Mouse (Mus musculus): ENCODE measurements around the gene Mobp. TPM values are rescaled to one million over a fixed set of nuclear protein-coding genes. Genes with fewer than 3 reads are reported as not detected.

Gene Mobp
- polyA plus RNA-seq, 1 experiment from 2014 or later, result not detected

GRCm38 (mm10) chr9:120131784-120132288 lies 17.7 kb upstream of the Mobp start:
- Histone ChIP-seq H3K27ac (ENCODE audit: low read depth) (no peak overlapping the region), H3K27me3 (replicated peaks; ENCODE audit: control insufficient read depth, insufficient read depth, low read length) (no peaks in the 10 kb centered on the region), H3K36me3 (ENCODE audit: control insufficient read depth, insufficient read depth, low read length) (peaks cover 43% of the 10 kb centered on the region), H3K4me3 (ENCODE audit: low read depth, low read length) (no peak overlapping the region), H3K4me1 (replicated peaks; ENCODE audit: control insufficient read depth, insufficient read depth, low read length) (peaks cover 12% of the 10 kb centered on the region; the same call in 1 of the 2 replicates), H3K4me2 (ENCODE audit: low read length) (no peak overlapping the region), H3K9me3 (ENCODE audit: control insufficient read depth, low read length) (no peaks in the 10 kb centered on the region), H3K9ac (ENCODE audit: low read length) (no peak overlapping the region)
- DNase-seq (ENCODE audit: low spot score), result no peak
- 89% methylated on average over 3 of the region's 3 CpGs for WGBS
- ATAC-seq (replicated peaks; ENCODE audit: low FRiP score, low TSS enrichment, low read depth), result no peak

GRCm38 (mm10) chr9:120132980-120133754 lies 16.3 kb upstream of the Mobp start:
- WGBS, result 42% methylated on average over 8 of the region's 8 CpGs
- Histone ChIP-seq H3K27me3 (replicated peaks; ENCODE audit: control insufficient read depth, insufficient read depth, low read length) (no peaks in the 10 kb centered on the region), H3K9me3 (ENCODE audit: control insufficient read depth, low read length) (no peaks in the 10 kb centered on the region), H3K27ac (ENCODE audit: low read depth) (no peak overlapping the region; the same call in 1 of the 2 replicates), H3K9ac (ENCODE audit: low read length) (no peak overlapping the region), H3K4me2 (ENCODE audit: low read length) (no peak overlapping the region), H3K4me1 (replicated peaks; ENCODE audit: control insufficient read depth, insufficient read depth, low read length) (peaks cover 12% of the 10 kb centered on the region; the same call in 1 of the 2 replicates), H3K36me3 (ENCODE audit: control insufficient read depth, insufficient read depth, low read length) (peaks cover 43% of the 10 kb centered on the region), H3K4me3 (ENCODE audit: low read depth, low read length) (no peak overlapping the region)
- ATAC-seq (replicated peaks; ENCODE audit: low FRiP score, low TSS enrichment, low read depth) (0 out of 2 replicates have a peak, but pooled peaks have one; percentile 13), DNase-seq (ENCODE audit: low spot score) (peak; percentile 55)

GRCm38 (mm10) chr9:120133755-120134475 lies 15.6 kb upstream of the Mobp start:
- no peak overlapping the region for H3K9ac ChIP-seq (ENCODE audit: low read length)
- peaks cover 41% of the 10 kb centered on the region for H3K36me3 ChIP-seq (ENCODE audit: control insufficient read depth, insufficient read depth, low read length)
- no peaks in the 10 kb centered on the region for H3K9me3 ChIP-seq (ENCODE audit: control insufficient read depth, low read length)
- H3K4me3 ChIP-seq (ENCODE audit: low read depth, low read length), result no peak overlapping the region
- no peaks in the 10 kb centered on the region for H3K27me3 ChIP-seq (replicated peaks; ENCODE audit: control insufficient read depth, insufficient read depth, low read length)
- DNase-seq (ENCODE audit: low spot score) (no peak), ATAC-seq (replicated peaks; ENCODE audit: low FRiP score, low TSS enrichment, low read depth) (0 out of 2 replicates have a peak, but pooled peaks have one; percentile 2)
- 52% methylated on average over 6 of the region's 6 CpGs for WGBS
- peak overlapping the region; percentile 10; the same call in 1 of the 2 replicates for H3K27ac ChIP-seq (ENCODE audit: low read depth)
- no peak overlapping the region for H3K4me2 ChIP-seq (ENCODE audit: low read length)
- peaks cover 8% of the 10 kb centered on the region; the same call in 1 of the 2 replicates for H3K4me1 ChIP-seq (replicated peaks; ENCODE audit: control insufficient read depth, insufficient read depth, low read length)

GRCm38 (mm10) chr9:120134529-120135160 lies 14.9 kb upstream of the Mobp start:
- Histone ChIP-seq H3K9me3 (ENCODE audit: control insufficient read depth, low read length) (no peaks in the 10 kb centered on the region), H3K4me2 (ENCODE audit: low read length) (no peak overlapping the region), H3K4me1 (replicated peaks; ENCODE audit: control insufficient read depth, insufficient read depth, low read length) (0 out of 2 replicates have a peak, but pooled peaks cover 2% of the 10 kb centered on the region), H3K9ac (ENCODE audit: low read length) (no peak overlapping the region), H3K36me3 (ENCODE audit: control insufficient read depth, insufficient read depth, low read length) (peaks cover 34% of the 10 kb centered on the region), H3K27me3 (replicated peaks; ENCODE audit: control insufficient read depth, insufficient read depth, low read length) (no peaks in the 10 kb centered on the region), H3K27ac (ENCODE audit: low read depth) (no peak overlapping the region), H3K4me3 (ENCODE audit: low read depth, low read length) (no peak overlapping the region)
- no peak for ATAC-seq (replicated peaks; ENCODE audit: low FRiP score, low TSS enrichment, low read depth)
- DNase-seq (ENCODE audit: low spot score), result peak; percentile 56
- WGBS, result 73% methylated on average over 13 of the region's 13 CpGs

GRCm38 (mm10) chr9:120135454-120135853 lies 14.1 kb upstream of the Mobp start:
- DNase-seq (ENCODE audit: low spot score), result no peak

GRCm38 (mm10) chr9:120140652-120141051 lies 8.9 kb upstream of the Mobp start:
- no peak overlapping the region for H3K4me3 ChIP-seq (ENCODE audit: low read depth, low read length)
- H3K9ac ChIP-seq (ENCODE audit: low read length), result no peak overlapping the region
- no peaks in the 10 kb centered on the region for H3K9me3 ChIP-seq (ENCODE audit: control insufficient read depth, low read length)
- no peaks in the 10 kb centered on the region for H3K27me3 ChIP-seq (replicated peaks; ENCODE audit: control insufficient read depth, insufficient read depth, low read length)
- WGBS, result 9% methylated on average over 4 of the region's 4 CpGs
- no peaks in the 10 kb centered on the region for H3K36me3 ChIP-seq (ENCODE audit: control insufficient read depth, insufficient read depth, low read length)
- no peak overlapping the region for H3K27ac ChIP-seq (ENCODE audit: low read depth)
- H3K4me1 ChIP-seq (replicated peaks; ENCODE audit: control insufficient read depth, insufficient read depth, low read length), result no peaks in the 10 kb centered on the region
- ATAC-seq (replicated peaks; ENCODE audit: low FRiP score, low TSS enrichment, low read depth), result no peak
- DNase-seq (ENCODE audit: low spot score), result peak; percentile 87
- no peak overlapping the region for H3K4me2 ChIP-seq (ENCODE audit: low read length)

More at GRCm38 (mm10) chr9:120135454-120135853, 14.1 kb upstream of the Mobp start:
- no peak overlapping the region for H3K9ac ChIP-seq (ENCODE audit: low read length)
- H3K4me2 ChIP-seq (ENCODE audit: low read length), result no peak overlapping the region
- WGBS, result 87% methylated on average over 11 of the region's 11 CpGs
- no peaks in the 10 kb centered on the region for H3K9me3 ChIP-seq (ENCODE audit: control insufficient read depth, low read length)
- ATAC-seq (replicated peaks; ENCODE audit: low FRiP score, low TSS enrichment, low read depth), result no peak
- H3K27me3 ChIP-seq (replicated peaks; ENCODE audit: control insufficient read depth, insufficient read depth, low read length), result no peaks in the 10 kb centered on the region
- H3K36me3 ChIP-seq (ENCODE audit: control insufficient read depth, insufficient read depth, low read length), result peaks cover 26% of the 10 kb centered on the region
- no peak overlapping the region for H3K4me3 ChIP-seq (ENCODE audit: low read depth, low read length)
- H3K4me1 ChIP-seq (replicated peaks; ENCODE audit: control insufficient read depth, insufficient read depth, low read length), result no peaks in the 10 kb centered on the region
- H3K27ac ChIP-seq (ENCODE audit: low read depth), result no peak overlapping the region

GRCm38 (mm10) chr9:120144474-120144873 lies 5.0 kb upstream of the Mobp start:
- Histone ChIP-seq H3K27ac (ENCODE audit: low read depth) (no peak overlapping the region), H3K27me3 (replicated peaks; ENCODE audit: control insufficient read depth, insufficient read depth, low read length) (no peaks in the 10 kb centered on the region), H3K4me2 (ENCODE audit: low read length) (no peak overlapping the region), H3K4me1 (replicated peaks; ENCODE audit: control insufficient read depth, insufficient read depth, low read length) (no peaks in the 10 kb centered on the region), H3K9ac (ENCODE audit: low read length) (no peak overlapping the region), H3K9me3 (ENCODE audit: control insufficient read depth, low read length) (no peaks in the 10 kb centered on the region), H3K4me3 (ENCODE audit: low read depth, low read length) (no peak overlapping the region), H3K36me3 (ENCODE audit: control insufficient read depth, insufficient read depth, low read length) (no peaks in the 10 kb centered on the region)
- DNase-seq (ENCODE audit: low spot score) (no peak), ATAC-seq (replicated peaks; ENCODE audit: low FRiP score, low TSS enrichment, low read depth) (no peak)
- WGBS, result 85% methylated on average over 13 of the region's 13 CpGs

- no peak overlapping the region for H3K4me3 ChIP-seq (ENCODE audit: low read depth, low read length)
- H3K9me3 ChIP-seq (ENCODE audit: control insufficient read depth, low read length), result no peaks in the 10 kb centered on the region
- no peak overlapping the region for H3K9ac ChIP-seq (ENCODE audit: low read length)
- 80% methylated on average over 5 of the region's 5 CpGs for WGBS
- ATAC-seq (replicated peaks; ENCODE audit: low FRiP score, low TSS enrichment, low read depth), result no peak
- no peaks in the 10 kb centered on the region for H3K27me3 ChIP-seq (replicated peaks; ENCODE audit: control insufficient read depth, insufficient read depth, low read length)
- DNase-seq (ENCODE audit: low spot score), result no peak
- no peaks in the 10 kb centered on the region for H3K36me3 ChIP-seq (ENCODE audit: control insufficient read depth, insufficient read depth, low read length)
- no peaks in the 10 kb centered on the region for H3K4me1 ChIP-seq (replicated peaks; ENCODE audit: control insufficient read depth, insufficient read depth, low read length)
- no peak overlapping the region for H3K27ac ChIP-seq (ENCODE audit: low read depth)
- H3K4me2 ChIP-seq (ENCODE audit: low read length), result no peak overlapping the region
Observed at GRCm38 (mm10) chr9:120151152-120151551, 1.6 kb downstream of the Mobp start.

All from intestine, embryonic 14.5 days (tissue).